Mouse (Mus musculus) kidney, postnatal 25 days (tissue): ENCODE measurements around the gene Krt8.
A peak's percentile ranks its signal among the peaks of the same experiment; 100 is the strongest.

Source experiments
- DNase-seq, 2 experiments: peaks; one replicate each; pipeline ENCODE4 v3.0.0; 2021; ENCODE audit warnings: mixed read lengths in 2 of 2

Gene Krt8

DNA sequence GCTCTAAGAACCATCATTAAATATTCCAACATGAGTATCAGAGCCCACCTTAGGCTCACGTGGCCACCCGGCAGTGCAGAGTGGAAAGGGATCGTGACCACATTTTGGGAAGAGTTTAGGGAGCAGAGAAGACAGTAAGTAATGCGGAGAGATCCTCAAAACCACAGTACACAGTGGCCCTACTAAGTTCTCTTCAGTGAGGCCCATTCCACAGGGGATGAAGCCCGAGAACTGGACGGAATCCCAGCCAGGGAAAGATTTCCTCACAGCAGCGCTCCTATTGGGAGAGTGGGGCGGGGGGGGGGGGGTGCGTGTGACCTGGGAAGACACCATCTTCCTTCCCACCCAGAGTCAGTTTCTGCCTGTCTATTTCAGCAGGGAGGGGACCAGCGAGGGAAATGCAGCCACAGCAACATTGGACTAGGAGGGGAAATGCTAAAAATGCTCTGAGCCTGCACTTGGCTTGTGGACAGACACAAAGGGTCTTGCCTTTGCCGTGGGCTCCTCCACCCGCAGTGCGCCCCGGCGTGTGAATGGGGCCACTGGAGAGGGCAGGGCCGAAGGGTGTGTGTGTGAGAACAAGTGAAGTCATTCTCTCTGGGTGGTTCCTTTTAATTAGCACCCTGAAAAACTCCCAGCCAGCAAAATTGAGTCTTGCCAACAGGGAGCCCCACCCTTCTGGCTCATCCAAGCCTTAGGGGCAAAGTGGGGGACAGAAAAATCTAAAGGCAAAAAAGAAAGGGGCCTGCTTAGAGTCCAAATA, 30.0 kb downstream of the Krt8 start:
- no peak for DNase-seq

DNA sequence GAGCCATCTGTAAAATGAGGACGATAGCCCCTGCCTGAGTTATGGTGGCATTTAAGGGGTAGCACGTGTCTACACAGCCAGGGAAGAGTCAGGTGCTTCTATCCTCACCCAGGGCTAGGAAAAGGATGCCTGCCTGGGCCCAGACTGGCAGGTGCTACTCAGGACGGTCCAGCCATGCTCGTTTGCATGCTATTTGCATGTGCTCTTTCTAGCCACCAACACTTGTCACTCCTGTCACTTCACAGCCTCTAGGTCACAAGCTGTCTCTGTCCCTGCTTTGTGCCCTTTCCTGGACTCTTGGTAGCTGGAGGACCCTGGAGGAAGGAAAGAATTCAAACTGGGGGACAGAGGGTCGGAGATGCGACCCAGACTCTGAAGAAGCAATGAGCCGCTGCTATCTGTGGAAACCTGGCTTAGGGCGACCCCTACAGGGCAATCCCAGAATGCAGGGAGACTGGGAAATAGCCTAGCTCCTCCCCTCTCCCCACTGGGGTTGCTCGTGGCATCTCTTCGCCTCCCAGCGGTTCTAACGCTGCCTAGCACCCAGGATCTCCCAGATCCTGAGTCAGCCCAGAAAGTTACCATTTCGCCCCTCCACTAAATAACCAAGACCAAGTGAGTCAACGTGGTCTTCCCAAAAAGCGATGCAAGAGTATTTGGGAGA, 30.7 kb downstream of the Krt8 start:
- DNase-seq, result peak; percentile 91 to 98

DNA sequence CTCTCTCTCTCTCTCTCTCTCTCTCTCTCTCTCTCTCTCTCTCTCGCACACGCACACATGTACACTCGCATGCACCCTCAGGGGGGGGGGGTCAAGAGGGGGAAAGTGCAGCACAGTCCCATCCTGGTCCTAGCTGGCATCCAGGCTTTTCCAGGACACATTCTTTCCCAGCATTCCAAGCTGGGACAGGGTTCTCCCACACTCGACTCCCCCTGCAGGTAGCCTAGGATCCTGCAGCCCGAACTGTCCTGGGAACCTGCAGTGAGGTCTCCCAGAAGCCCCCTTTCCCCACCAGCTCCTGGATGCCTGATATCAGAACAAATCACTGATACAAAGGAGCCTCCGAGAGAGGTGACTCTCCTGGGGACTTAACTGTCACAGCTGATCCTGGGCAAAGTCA, 33.7 kb downstream of the Krt8 start:
- peak; percentile 62 to 74 for DNase-seq

DNA sequence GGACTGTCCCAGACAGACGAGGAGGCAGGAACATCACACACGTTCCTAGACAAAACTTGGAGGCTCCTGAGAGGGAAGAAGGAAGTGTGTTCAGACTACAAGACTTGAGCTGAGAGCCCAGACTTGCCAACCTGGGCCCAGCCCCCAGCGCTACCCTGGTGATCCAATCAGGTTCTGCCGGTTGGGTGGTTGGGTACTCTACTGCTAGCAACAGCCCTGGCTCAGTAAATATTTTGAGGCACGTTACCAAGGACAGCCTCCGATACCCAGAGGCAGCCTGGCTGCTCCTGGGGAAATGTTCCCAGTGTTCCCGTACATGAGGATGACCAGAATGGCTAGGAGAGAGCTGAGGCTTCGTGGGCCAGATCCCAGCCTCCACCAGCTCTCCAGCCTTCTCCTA, 37.5 kb downstream of the Krt8 start:
- peak in 1 of 2 experiments; percentile 55 for DNase-seq

DNA sequence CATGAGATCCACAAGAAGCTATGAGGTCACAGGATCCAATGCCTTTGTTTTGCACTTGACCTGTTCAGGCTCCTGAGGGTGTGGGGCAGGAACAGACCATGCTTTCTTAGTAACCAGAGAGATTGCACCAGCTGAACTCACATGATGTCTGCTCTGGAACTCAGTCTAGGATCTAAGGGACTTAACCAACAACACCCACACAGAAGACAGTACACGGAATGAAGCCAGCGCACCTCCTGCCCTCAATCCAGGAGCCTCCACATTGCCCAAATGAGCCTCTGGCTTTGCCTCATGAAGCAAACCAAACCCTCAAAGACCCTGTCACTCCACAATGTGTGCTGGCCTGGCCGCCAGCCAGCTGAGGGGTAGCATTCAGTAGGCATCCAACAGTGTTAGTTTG, 45.4 kb downstream of the Krt8 start:
- DNase-seq, result no peak

DNA sequence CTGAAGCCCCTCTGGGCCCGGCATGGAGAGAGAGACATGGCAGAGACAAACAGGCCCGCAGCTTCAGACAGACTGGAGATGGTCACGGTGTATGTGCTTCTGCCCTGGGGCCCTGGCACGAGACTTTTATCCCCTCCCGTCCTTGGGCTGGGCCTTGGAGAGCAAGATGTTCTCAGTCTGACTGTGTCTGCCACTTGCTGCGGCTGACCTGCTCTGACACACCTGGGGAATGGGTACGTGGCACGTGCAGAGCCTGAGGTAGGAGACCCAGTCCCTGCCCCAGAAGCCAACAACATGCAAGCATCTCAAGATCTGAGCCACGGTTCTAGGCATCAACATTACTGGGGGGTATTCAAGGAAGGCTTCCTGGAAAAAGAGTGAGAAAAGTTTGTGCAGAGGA, 50.1 kb downstream of the Krt8 start, which contains the start of gene Krt78:
Krt78 (minus strand) TSS at position 101 of the 400 bp plus-strand sequence.
- no peak for DNase-seq

DNA sequence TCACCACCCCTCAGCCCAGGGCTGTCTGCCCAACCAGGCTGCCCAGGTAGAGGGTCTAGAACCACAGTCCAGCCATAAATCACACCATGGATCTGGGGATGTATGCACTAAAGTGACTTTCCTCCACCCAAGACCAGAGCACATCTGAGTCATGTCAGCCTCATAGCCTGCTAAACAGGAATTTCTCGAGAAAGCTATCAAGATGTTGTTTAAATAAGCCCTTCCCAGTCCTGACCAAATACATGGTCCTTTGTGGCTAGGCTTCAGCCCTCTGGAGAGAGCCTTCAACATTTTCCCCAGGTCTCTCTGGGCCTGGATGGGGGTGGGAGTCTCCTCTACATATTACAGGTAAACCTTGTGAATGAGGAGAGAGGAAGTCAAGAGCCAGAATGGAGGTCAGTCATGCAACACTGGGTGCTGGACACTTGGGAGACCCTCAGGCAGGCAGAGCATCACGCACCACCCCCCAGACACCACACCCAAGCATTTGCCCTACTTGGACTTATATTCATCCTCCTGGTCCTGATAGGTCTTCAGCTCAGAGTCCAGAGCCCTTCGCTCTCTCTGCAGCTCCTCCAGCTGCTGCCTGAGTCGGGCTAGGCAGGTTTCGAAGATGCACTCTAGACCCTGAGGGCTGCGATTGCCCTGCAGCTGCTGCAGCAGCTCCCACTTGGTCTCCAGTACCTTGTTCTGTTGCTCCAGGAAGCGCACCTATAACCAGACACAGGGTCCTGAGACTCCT, 51.4 kb downstream of the Krt8 start:
- DNase-seq, result no peak
